Mouse (Mus musculus): ENCODE measurements around the gene Clec2g. TPM values are rescaled to one million over a fixed set of nuclear protein-coding genes. Genes with fewer than 3 reads are reported as not detected.
"Not testable (repeated sequence)": the region's sequence is repeated elsewhere in the genome, so short reads cannot be mapped to it uniquely, and the experiment has no call there.

Gene Clec2g
- polyA plus RNA-seq, 1 experiment from 2014 or later: not detected

- H3K4me1 ChIP-seq (ENCODE audit: control insufficient read depth, insufficient read depth, low read length): no peaks in the 10 kb centered on the region
- no peak overlapping the region for H3K27ac ChIP-seq (ENCODE audit: low read depth, low read length)
- no peak overlapping the region for H3K4me3 ChIP-seq (ENCODE audit: low read depth, low read length)
- H3K9ac ChIP-seq (ENCODE audit: low read depth, low read length): no peak overlapping the region
- no peaks in the 10 kb centered on the region for H3K9me3 ChIP-seq (replicated peaks; ENCODE audit: control insufficient read depth, low read length)
- no peaks in the 10 kb centered on the region for H3K27me3 ChIP-seq (ENCODE audit: control insufficient read depth, insufficient read depth, low read length)
- no peak for ATAC-seq (replicated peaks; ENCODE audit: insufficient number of reproducible peaks, low FRiP score, low TSS enrichment)
- no peaks in the 10 kb centered on the region for H3K36me3 ChIP-seq (ENCODE audit: control insufficient read depth, insufficient read depth, low read length)
- 86% methylated on average over 2 of the region's 2 CpGs for WGBS (ENCODE audit: insufficient replicate concordance)
- no peak overlapping the region for H3K4me2 ChIP-seq
Measured at GRCm38 (mm10) chr6:128917322-128917721, 16.9 kb upstream of the Clec2g start.

- WGBS (ENCODE audit: insufficient replicate concordance): 76% methylated on average over 2 of the region's 2 CpGs
- Histone ChIP-seq H3K4me1 (ENCODE audit: control insufficient read depth, insufficient read depth, low read length) (no peaks in the 10 kb centered on the region), H3K36me3 (ENCODE audit: control insufficient read depth, insufficient read depth, low read length) (no peaks in the 10 kb centered on the region), H3K4me2 (no peak overlapping the region), H3K27ac (ENCODE audit: low read depth, low read length) (no peak overlapping the region), H3K27me3 (ENCODE audit: control insufficient read depth, insufficient read depth, low read length) (no peaks in the 10 kb centered on the region), H3K4me3 (ENCODE audit: low read depth, low read length) (no peak overlapping the region), H3K9ac (ENCODE audit: low read depth, low read length) (no peak overlapping the region), H3K9me3 (replicated peaks; ENCODE audit: control insufficient read depth, low read length) (no peaks in the 10 kb centered on the region)
- no peak for ATAC-seq (replicated peaks; ENCODE audit: insufficient number of reproducible peaks, low FRiP score, low TSS enrichment)
Measured at GRCm38 (mm10) chr6:128933050-128933449, 1.1 kb upstream of the Clec2g start.

GRCm38 (mm10) chr6:128935889-128936665, 1.9 kb downstream of the Clec2g start:
- H3K27ac ChIP-seq (ENCODE audit: low read depth, low read length); H3K4me1 ChIP-seq (ENCODE audit: control insufficient read depth, insufficient read depth, low read length); ATAC-seq (replicated peaks; ENCODE audit: insufficient number of reproducible peaks, low FRiP score, low TSS enrichment); H3K9ac ChIP-seq (ENCODE audit: low read depth, low read length); H3K36me3 ChIP-seq (ENCODE audit: control insufficient read depth, insufficient read depth, low read length); H3K27me3 ChIP-seq (ENCODE audit: control insufficient read depth, insufficient read depth, low read length); H3K4me3 ChIP-seq (ENCODE audit: low read depth, low read length); H3K9me3 ChIP-seq (replicated peaks; ENCODE audit: control insufficient read depth, low read length); H3K4me2 ChIP-seq: not testable (repeated sequence)
- 77% methylated on average over 4 of the region's 13 CpGs for WGBS (ENCODE audit: insufficient replicate concordance)

GRCm38 (mm10) chr6:128941646-128942421, 7.7 kb downstream of the Clec2g start:
- Histone ChIP-seq H3K4me2 (no peak overlapping the region), H3K9ac (ENCODE audit: low read depth, low read length) (no peak overlapping the region), H3K4me1 (ENCODE audit: control insufficient read depth, insufficient read depth, low read length) (no peaks in the 10 kb centered on the region), H3K27me3 (ENCODE audit: control insufficient read depth, insufficient read depth, low read length) (no peaks in the 10 kb centered on the region), H3K9me3 (replicated peaks; ENCODE audit: control insufficient read depth, low read length) (no peaks in the 10 kb centered on the region), H3K4me3 (ENCODE audit: low read depth, low read length) (no peak overlapping the region), H3K27ac (ENCODE audit: low read depth, low read length) (no peak overlapping the region), H3K36me3 (ENCODE audit: control insufficient read depth, insufficient read depth, low read length) (no peaks in the 10 kb centered on the region)
- ATAC-seq (replicated peaks; ENCODE audit: insufficient number of reproducible peaks, low FRiP score, low TSS enrichment): 0 out of 2 replicates have a peak, but pooled peaks have one; percentile 26
- 73% methylated on average over 5 of the region's 5 CpGs for WGBS (ENCODE audit: insufficient replicate concordance)

- H3K4me1 ChIP-seq (ENCODE audit: control insufficient read depth, insufficient read depth, low read length): no peaks in the 10 kb centered on the region
- H3K36me3 ChIP-seq (ENCODE audit: control insufficient read depth, insufficient read depth, low read length): no peaks in the 10 kb centered on the region
- no peak for ATAC-seq (replicated peaks; ENCODE audit: insufficient number of reproducible peaks, low FRiP score, low TSS enrichment)
- no peaks in the 10 kb centered on the region for H3K27me3 ChIP-seq (ENCODE audit: control insufficient read depth, insufficient read depth, low read length)
- H3K9me3 ChIP-seq (replicated peaks; ENCODE audit: control insufficient read depth, low read length): no peaks in the 10 kb centered on the region
- no peak overlapping the region for H3K4me2 ChIP-seq
- H3K4me3 ChIP-seq (ENCODE audit: low read depth, low read length): no peak overlapping the region
- 70% methylated on average over 3 of the region's 3 CpGs for WGBS (ENCODE audit: insufficient replicate concordance)
- no peak overlapping the region for H3K9ac ChIP-seq (ENCODE audit: low read depth, low read length)
- no peak overlapping the region for H3K27ac ChIP-seq (ENCODE audit: low read depth, low read length)
Measured at GRCm38 (mm10) chr6:128945564-128945963, 11.4 kb downstream of the Clec2g start.

- WGBS (ENCODE audit: insufficient replicate concordance): 81% methylated on average over 1 of the region's 1 CpGs
Measured at GRCm38 (mm10) chr6:128961110-128961509, 26.9 kb downstream of the Clec2g start.

GRCm38 (mm10) chr6:128962108-128962507, 27.9 kb downstream of the Clec2g start:
- not testable (repeated sequence) for H3K27me3 ChIP-seq (ENCODE audit: control insufficient read depth, insufficient read depth, low read length); H3K27ac ChIP-seq (ENCODE audit: low read depth, low read length); H3K9me3 ChIP-seq (replicated peaks; ENCODE audit: control insufficient read depth, low read length); H3K9ac ChIP-seq (ENCODE audit: low read depth, low read length); ATAC-seq (replicated peaks; ENCODE audit: insufficient number of reproducible peaks, low FRiP score, low TSS enrichment); H3K4me1 ChIP-seq (ENCODE audit: control insufficient read depth, insufficient read depth, low read length); H3K4me3 ChIP-seq (ENCODE audit: low read depth, low read length); H3K36me3 ChIP-seq (ENCODE audit: control insufficient read depth, insufficient read depth, low read length); H3K4me2 ChIP-seq
- WGBS (ENCODE audit: insufficient replicate concordance): 74% methylated on average over 2 of the region's 2 CpGs

More at GRCm38 (mm10) chr6:128961110-128961509, 26.9 kb downstream of the Clec2g start:
- no peak overlapping the region for H3K4me2 ChIP-seq
- H3K27ac ChIP-seq (ENCODE audit: low read depth, low read length): no peak overlapping the region
- H3K9me3 ChIP-seq (replicated peaks; ENCODE audit: control insufficient read depth, low read length): no peaks in the 10 kb centered on the region
- no peak overlapping the region for H3K4me3 ChIP-seq (ENCODE audit: low read depth, low read length)
- no peaks in the 10 kb centered on the region for H3K36me3 ChIP-seq (ENCODE audit: control insufficient read depth, insufficient read depth, low read length)
- H3K4me1 ChIP-seq (ENCODE audit: control insufficient read depth, insufficient read depth, low read length): no peaks in the 10 kb centered on the region
- H3K27me3 ChIP-seq (ENCODE audit: control insufficient read depth, insufficient read depth, low read length): no peaks in the 10 kb centered on the region
- no peak for ATAC-seq (replicated peaks; ENCODE audit: insufficient number of reproducible peaks, low FRiP score, low TSS enrichment)
- no peak overlapping the region for H3K9ac ChIP-seq (ENCODE audit: low read depth, low read length)

- no peak overlapping the region for H3K4me3 ChIP-seq (ENCODE audit: low read depth, low read length)
- no peaks in the 10 kb centered on the region for H3K9me3 ChIP-seq (replicated peaks; ENCODE audit: control insufficient read depth, low read length)
- H3K4me2 ChIP-seq: no peak overlapping the region
- no peak overlapping the region for H3K27ac ChIP-seq (ENCODE audit: low read depth, low read length)
- no peak for ATAC-seq (replicated peaks; ENCODE audit: insufficient number of reproducible peaks, low FRiP score, low TSS enrichment)
- no peaks in the 10 kb centered on the region for H3K4me1 ChIP-seq (ENCODE audit: control insufficient read depth, insufficient read depth, low read length)
- H3K9ac ChIP-seq (ENCODE audit: low read depth, low read length): no peak overlapping the region
- H3K27me3 ChIP-seq (ENCODE audit: control insufficient read depth, insufficient read depth, low read length): no peaks in the 10 kb centered on the region
- no peaks in the 10 kb centered on the region for H3K36me3 ChIP-seq (ENCODE audit: control insufficient read depth, insufficient read depth, low read length)
Measured at GRCm38 (mm10) chr6:128964519-128964918, 30.3 kb downstream of the Clec2g start.
